Mouse (Mus musculus): Measurements from ENCODE around the gene Dffb.

- no peak for TF ChIP-seq CTCF (conservative IDR thresholded peaks at IDR 0.05; ENCODE audit: low read length)
- no peak for TF ChIP-seq NANOG (IDR thresholded peaks at IDR 0.05; ENCODE audit: borderline replicate concordance, low read length)
- no peak for TF ChIP-seq POU5F1 (IDR thresholded peaks at IDR 0.05; ENCODE audit: borderline replicate concordance, low read length)
Measured at GRCm38 (mm10) chr4:153967556-153967955, 7.4 kb downstream of the Dffb start.

All from E14TG2a.4 (cell line).